1 mouse cellular context compared by ENCODE assay signal in genomic region chr4:128995238-128995637, GRCm38 (mm10).
A peak's percentile ranks its signal among the peaks of the same experiment; 100 is the strongest.
TF ChIP-seq lines count a peak whose summit lies in the region.

No protein-coding gene starts in this region.

TF ChIP-seq in MEL, 35 proteins besides CTCF, POLR2A, EP300 and RAD21 (continued from another document):
- no peak for TF ChIP-seq NELFE (IDR thresholded peaks at IDR 0.05; ENCODE audit: low read depth, low read length)
- TF ChIP-seq TBP (IDR thresholded peaks at IDR 0.05; ENCODE audit: low read depth, low read length), result peak; percentile 91
- no peak for TF ChIP-seq ZKSCAN1 (IDR thresholded peaks at IDR 0.05; ENCODE audit: low read depth, low read length)
